Mouse (Mus musculus) heart, embryonic 11.5 days (tissue): ENCODE measurements around the gene Calm3. TPM values are rescaled to one million over a fixed set of nuclear protein-coding genes. Genes with fewer than 3 reads are reported as not detected.
A peak's percentile ranks its signal among the peaks of the same experiment; 100 is the strongest.
"Not testable (repeated sequence)": the region's sequence is repeated elsewhere in the genome, so short reads cannot be mapped to it uniquely, and the experiment has no call there.

ENCODE experiments used
- ATAC-seq: fragments of 200-750 bp; cut with Nextera tagmentation; replicated peaks from 2 replicates; pipeline ENCODE4 v1.8.0; 2017; ENCODE audit warnings: moderate library complexity; ENCODE audit not compliant: insufficient number of reproducible peaks, low FRiP score, low TSS enrichment
- H3K27ac ChIP-seq: fragments of 300-500 bp; sonication (generic); 2 replicates; pipeline ENCODE4 v1.5.1; 2014; ENCODE audit warnings: mild to moderate bottlenecking, low read depth, low read length
- H3K27me3 ChIP-seq: fragments of 300-500 bp; sonication (generic); 2 replicates; pipeline ENCODE4 v1.6.1; 2014; ENCODE audit warnings: mild to moderate bottlenecking, low read length, mixed read lengths; ENCODE audit not compliant: control insufficient read depth, insufficient read depth
- H3K36me3 ChIP-seq: fragments of 300-500 bp; sonication (generic); 2 replicates; pipeline ENCODE4 v1.6.1; 2014; ENCODE audit warnings: mild to moderate bottlenecking, low read length, moderate library complexity, mixed read lengths; ENCODE audit not compliant: control insufficient read depth, insufficient read depth
- H3K4me1 ChIP-seq: fragments of 300-500 bp; sonication (generic); 2 replicates; pipeline ENCODE4 v1.6.1; 2014; ENCODE audit warnings: low read length; ENCODE audit not compliant: control insufficient read depth, insufficient read depth
- H3K4me2 ChIP-seq: fragments of 300-500 bp; sonication (generic); 2 replicates; pipeline ENCODE4 v1.6.1; 2014; ENCODE audit warnings: mild to moderate bottlenecking, moderate library complexity
- H3K4me3 ChIP-seq: fragments of 300-500 bp; sonication (generic); 2 replicates; pipeline ENCODE4 v1.5.1; 2014; ENCODE audit warnings: low read depth, low read length
- H3K9ac ChIP-seq: fragments of 300-500 bp; sonication (generic); 2 replicates; pipeline ENCODE4 v1.6.1; 2014; ENCODE audit warnings: mild to moderate bottlenecking, low read depth, low read length, moderate library complexity
- H3K9me3 ChIP-seq: fragments of 300-500 bp; sonication (generic); replicated peaks from 2 replicates; pipeline ENCODE4 v1.6.1; 2016; ENCODE audit warnings: low read length; ENCODE audit not compliant: control insufficient read depth
- WGBS: fragments of 180-500 bp; shearing (Covaris S2); extraction: QIAGEN DNeasy Blood & Tissue Kit; methylation state at CpG from one replicate; pipeline ENCODE4 v1.1.7; 2014; ENCODE audit not compliant: insufficient replicate concordance; 5-methylcytosine and 5-hydroxymethylcytosine counted together
- polyA plus RNA-seq: library from polyadenylated mRNA; unstranded; fragments of >200 nt; fragmentation: Nextera tagmentation; extraction: Ambion mirVana; gene quantifications from 2 replicates; pipeline ENCODE4 v1.2.1, GENCODE M21; 2014

The Calm3 gene
- 150 and 156 TPM in 2 replicates for polyA plus RNA-seq

GRCm38 (mm10) chr7:16924037-16924834 lies at the start of gene Calm3:
Calm3 (minus strand) TSS chr7:16924114.
- Histone ChIP-seq H3K36me3 (peaks cover 2% of the 10 kb centered on the region; the same call in 1 of the 2 replicates), H3K9me3 (no peaks in the 10 kb centered on the region), H3K4me3 (peak within 1 kb of the TSS; percentile 85), H3K27ac (peak within 1 kb of the TSS; percentile 96), H3K9ac (peak within 1 kb of the TSS; percentile 93), H3K4me2 (peak within 1 kb of the TSS; percentile 87), H3K4me1 (peaks cover 31% of the 10 kb centered on the region), H3K27me3 (no peaks in the 10 kb centered on the region)
- ATAC-seq = peak; percentile 94
- WGBS = 2% methylated on average over 64 of the region's 64 CpGs

GRCm38 (mm10) chr7:16971160-16971559 lies 47.2 kb upstream of the Calm3 start:
- H3K9me3 ChIP-seq = no peaks in the 10 kb centered on the region
- H3K4me2 ChIP-seq = no peak overlapping the region
- no peaks in the 10 kb centered on the region for H3K36me3 ChIP-seq
- no peak overlapping the region for H3K27ac ChIP-seq
- H3K4me1 ChIP-seq = 0 out of 2 replicates have a peak, but pooled peaks cover 5% of the 10 kb centered on the region
- no peaks in the 10 kb centered on the region for H3K27me3 ChIP-seq
- no peak for ATAC-seq
- WGBS = 82% methylated on average over 3 of the region's 3 CpGs
- no peak overlapping the region for H3K4me3 ChIP-seq
- H3K9ac ChIP-seq = no peak overlapping the region

- H3K27me3 ChIP-seq = no peaks in the 10 kb centered on the region
- no peaks in the 10 kb centered on the region for H3K9me3 ChIP-seq
- no peak overlapping the region for H3K4me2 ChIP-seq
- H3K27ac ChIP-seq = no peak overlapping the region
- WGBS = 83% methylated on average over 6 of the region's 6 CpGs
- H3K4me3 ChIP-seq = no peak overlapping the region
- 0 out of 2 replicates have a peak, but pooled peaks cover 5% of the 10 kb centered on the region for H3K4me1 ChIP-seq
- no peak for ATAC-seq
- H3K9ac ChIP-seq = no peak overlapping the region
- H3K36me3 ChIP-seq = no peaks in the 10 kb centered on the region
Observed at GRCm38 (mm10) chr7:16968414-16968813, 44.5 kb upstream of the Calm3 start.

GRCm38 (mm10) chr7:16961678-16962077 lies 37.8 kb upstream of the Calm3 start:
- H3K4me3 ChIP-seq = no peak overlapping the region
- H3K27ac ChIP-seq = no peak overlapping the region
- H3K36me3 ChIP-seq = no peaks in the 10 kb centered on the region
- H3K9me3 ChIP-seq = no peaks in the 10 kb centered on the region
- WGBS = 66% methylated on average over 5 of the region's 5 CpGs
- H3K9ac ChIP-seq = no peak overlapping the region
- no peaks in the 10 kb centered on the region; the same call in 1 of the 2 replicates for H3K4me1 ChIP-seq
- no peak for ATAC-seq
- H3K4me2 ChIP-seq = no peak overlapping the region
- peaks cover 5% of the 10 kb centered on the region for H3K27me3 ChIP-seq

- peak; percentile 36; the same call in 1 of the 2 replicates for ATAC-seq
- WGBS = 25% methylated on average over 17 of the region's 17 CpGs
- H3K27me3 ChIP-seq = peaks cover 5% of the 10 kb centered on the region
- H3K9me3 ChIP-seq = no peaks in the 10 kb centered on the region
- H3K27ac ChIP-seq = no peak within 1 kb of the TSS
- peak within 1 kb of the TSS; percentile 17; the same call in 1 of the 2 replicates for H3K4me2 ChIP-seq
- H3K4me3 ChIP-seq = no peak within 1 kb of the TSS
- H3K36me3 ChIP-seq = no peaks in the 10 kb centered on the region
- no peaks in the 10 kb centered on the region; the same call in 1 of the 2 replicates for H3K4me1 ChIP-seq
- H3K9ac ChIP-seq = no peak within 1 kb of the TSS
Observed at GRCm38 (mm10) chr7:16959539-16960187, 35.7 kb upstream of the Calm3 start, which contains the start of gene Pnmal1. Pnmal1 (plus strand) TSS chr7:16959679.

- no peaks in the 10 kb centered on the region for H3K36me3 ChIP-seq
- WGBS = 67% methylated on average over 15 of the region's 15 CpGs
- no peak for ATAC-seq
Observed at GRCm38 (mm10) chr7:16956410-16957265, 32.7 kb upstream of the Calm3 start.

GRCm38 (mm10) chr7:16955712-16956111 lies 31.8 kb upstream of the Calm3 start:
- Histone ChIP-seq H3K27ac (no peak overlapping the region), H3K9ac (no peak overlapping the region), H3K9me3 (no peaks in the 10 kb centered on the region), H3K36me3 (no peaks in the 10 kb centered on the region), H3K4me1 (peaks cover 2% of the 10 kb centered on the region; the same call in 1 of the 2 replicates), H3K4me2 (no peak overlapping the region), H3K4me3 (no peak overlapping the region), H3K27me3 (peaks cover 5% of the 10 kb centered on the region)
- no peak for ATAC-seq
- 56% methylated on average over 4 of the region's 4 CpGs for WGBS

More at GRCm38 (mm10) chr7:16956410-16957265, 32.7 kb upstream of the Calm3 start:
- no peak overlapping the region for H3K27ac ChIP-seq
- H3K27me3 ChIP-seq = peaks cover 5% of the 10 kb centered on the region
- no peaks in the 10 kb centered on the region for H3K9me3 ChIP-seq
- no peak overlapping the region for H3K4me3 ChIP-seq
- H3K9ac ChIP-seq = no peak overlapping the region
- no peak overlapping the region for H3K4me2 ChIP-seq
- H3K4me1 ChIP-seq = no peaks in the 10 kb centered on the region; the same call in 1 of the 2 replicates

GRCm38 (mm10) chr7:16953776-16954175 lies 29.9 kb upstream of the Calm3 start:
- not testable (repeated sequence) for H3K36me3 ChIP-seq, H3K9me3 ChIP-seq, ATAC-seq, H3K4me3 ChIP-seq, H3K4me1 ChIP-seq, H3K27ac ChIP-seq, H3K4me2 ChIP-seq, H3K9ac ChIP-seq
- peaks cover 11% of the 10 kb centered on the region for H3K27me3 ChIP-seq
- 55% methylated on average over 2 of the region's 2 CpGs for WGBS
